Mouse (Mus musculus): ENCODE results near the gene Lrrtm3. TPM values are rescaled to one million over a fixed set of nuclear protein-coding genes. Genes with fewer than 3 reads are reported as not detected.

Lrrtm3 gene
- polyA plus RNA-seq, 1 experiment, result not detected

GRCm38 (mm10) chr10:63972300-63972699 lies 117.8 kb downstream of the Lrrtm3 start:
- no peak overlapping the region for H3K4me3 ChIP-seq (ENCODE audit: insufficient read depth, low read depth, low read length)
- TF ChIP-seq CTCF (conservative IDR thresholded peaks at IDR 0.05; ENCODE audit: insufficient read depth, insufficient read length, low read depth, low read length), result no peak
- no peak for TF ChIP-seq POLR2A (IDR thresholded peaks at IDR 0.05; ENCODE audit: low read depth, low read length)
- no peaks in the 10 kb centered on the region for H3K36me3 ChIP-seq (ENCODE audit: control insufficient read depth, insufficient read depth, low read length)
- no peak for DNase-seq
- H3K27me3 ChIP-seq (replicated peaks; ENCODE audit: control insufficient read depth, insufficient read depth, low read length), result no peaks in the 10 kb centered on the region
- H3K4me1 ChIP-seq (ENCODE audit: control insufficient read depth, insufficient read depth, low read length), result no peaks in the 10 kb centered on the region
- no peak overlapping the region for H3K27ac ChIP-seq (ENCODE audit: insufficient read depth, low read depth, low read length)
- 93% methylated on average over 2 of the region's 2 CpGs for WGBS

GRCm38 (mm10) chr10:63954308-63954930 lies 135.7 kb downstream of the Lrrtm3 start:
- Histone ChIP-seq H3K4me3 (ENCODE audit: insufficient read depth, low read depth, low read length) (no peak overlapping the region), H3K4me1 (ENCODE audit: control insufficient read depth, insufficient read depth, low read length) (no peaks in the 10 kb centered on the region), H3K36me3 (ENCODE audit: control insufficient read depth, insufficient read depth, low read length) (no peaks in the 10 kb centered on the region), H3K27ac (ENCODE audit: insufficient read depth, low read depth, low read length) (no peak overlapping the region), H3K27me3 (replicated peaks; ENCODE audit: control insufficient read depth, insufficient read depth, low read length) (no peaks in the 10 kb centered on the region)
- DNase-seq, result peak; percentile 1
- TF ChIP-seq CTCF (conservative IDR thresholded peaks at IDR 0.05; ENCODE audit: insufficient read depth, insufficient read length, low read depth, low read length), result no peak
- no peak for TF ChIP-seq POLR2A (IDR thresholded peaks at IDR 0.05; ENCODE audit: low read depth, low read length)
- WGBS, result 23% methylated on average over 6 of the region's 7 CpGs

GRCm38 (mm10) chr10:63951481-63951880 lies 138.6 kb downstream of the Lrrtm3 start:
- DNase-seq, result no peak
- no peaks in the 10 kb centered on the region for H3K4me1 ChIP-seq (ENCODE audit: control insufficient read depth, insufficient read depth, low read length)
- H3K36me3 ChIP-seq (ENCODE audit: control insufficient read depth, insufficient read depth, low read length), result no peaks in the 10 kb centered on the region
- no peak overlapping the region for H3K4me3 ChIP-seq (ENCODE audit: insufficient read depth, low read depth, low read length)
- no peak for TF ChIP-seq POLR2A (IDR thresholded peaks at IDR 0.05; ENCODE audit: low read depth, low read length)
- TF ChIP-seq CTCF (conservative IDR thresholded peaks at IDR 0.05; ENCODE audit: insufficient read depth, insufficient read length, low read depth, low read length), result no peak
- no peak overlapping the region for H3K27ac ChIP-seq (ENCODE audit: insufficient read depth, low read depth, low read length)
- H3K27me3 ChIP-seq (replicated peaks; ENCODE audit: control insufficient read depth, insufficient read depth, low read length), result no peaks in the 10 kb centered on the region
- WGBS, result 81% methylated on average over 1 of the region's 1 CpGs

GRCm38 (mm10) chr10:63950867-63951266 lies 139.2 kb downstream of the Lrrtm3 start:
- Histone ChIP-seq H3K4me3 (ENCODE audit: insufficient read depth, low read depth, low read length) (no peak overlapping the region), H3K36me3 (ENCODE audit: control insufficient read depth, insufficient read depth, low read length) (no peaks in the 10 kb centered on the region), H3K27me3 (replicated peaks; ENCODE audit: control insufficient read depth, insufficient read depth, low read length) (no peaks in the 10 kb centered on the region), H3K27ac (ENCODE audit: insufficient read depth, low read depth, low read length) (no peak overlapping the region), H3K4me1 (ENCODE audit: control insufficient read depth, insufficient read depth, low read length) (no peaks in the 10 kb centered on the region)
- peak; percentile 47 for DNase-seq
- WGBS, result 25% methylated on average over 8 of the region's 8 CpGs
- no peak for TF ChIP-seq CTCF (conservative IDR thresholded peaks at IDR 0.05; ENCODE audit: insufficient read depth, insufficient read length, low read depth, low read length)
- TF ChIP-seq POLR2A (IDR thresholded peaks at IDR 0.05; ENCODE audit: low read depth, low read length), result no peak

GRCm38 (mm10) chr10:63947266-63947665 lies 142.8 kb downstream of the Lrrtm3 start:
- no peak overlapping the region for H3K4me3 ChIP-seq (ENCODE audit: insufficient read depth, low read depth, low read length)
- no peak overlapping the region for H3K27ac ChIP-seq (ENCODE audit: insufficient read depth, low read depth, low read length)
- H3K4me1 ChIP-seq (ENCODE audit: control insufficient read depth, insufficient read depth, low read length), result no peaks in the 10 kb centered on the region
- WGBS, result 85% methylated on average over 4 of the region's 4 CpGs
- TF ChIP-seq CTCF (conservative IDR thresholded peaks at IDR 0.05; ENCODE audit: insufficient read depth, insufficient read length, low read depth, low read length), result no peak
- TF ChIP-seq POLR2A (IDR thresholded peaks at IDR 0.05; ENCODE audit: low read depth, low read length), result no peak
- no peaks in the 10 kb centered on the region for H3K36me3 ChIP-seq (ENCODE audit: control insufficient read depth, insufficient read depth, low read length)
- no peak for DNase-seq
- H3K27me3 ChIP-seq (replicated peaks; ENCODE audit: control insufficient read depth, insufficient read depth, low read length), result no peaks in the 10 kb centered on the region

- no peaks in the 10 kb centered on the region for H3K4me1 ChIP-seq (ENCODE audit: control insufficient read depth, insufficient read depth, low read length)
- no peaks in the 10 kb centered on the region for H3K27me3 ChIP-seq (replicated peaks; ENCODE audit: control insufficient read depth, insufficient read depth, low read length)
- WGBS, result 83% methylated on average over 3 of the region's 3 CpGs
- no peak overlapping the region for H3K4me3 ChIP-seq (ENCODE audit: insufficient read depth, low read depth, low read length)
- TF ChIP-seq CTCF (conservative IDR thresholded peaks at IDR 0.05; ENCODE audit: insufficient read depth, insufficient read length, low read depth, low read length) (no peak), POLR2A (IDR thresholded peaks at IDR 0.05; ENCODE audit: low read depth, low read length) (no peak)
- no peak for DNase-seq
- no peaks in the 10 kb centered on the region for H3K36me3 ChIP-seq (ENCODE audit: control insufficient read depth, insufficient read depth, low read length)
- no peak overlapping the region for H3K27ac ChIP-seq (ENCODE audit: insufficient read depth, low read depth, low read length)
Measured at GRCm38 (mm10) chr10:63945534-63945933, 144.5 kb downstream of the Lrrtm3 start.

GRCm38 (mm10) chr10:63933946-63934345 lies 156.1 kb downstream of the Lrrtm3 start:
- 69% methylated on average over 5 of the region's 5 CpGs for WGBS
- H3K27me3 ChIP-seq (replicated peaks; ENCODE audit: control insufficient read depth, insufficient read depth, low read length), result no peaks in the 10 kb centered on the region
- H3K36me3 ChIP-seq (ENCODE audit: control insufficient read depth, insufficient read depth, low read length), result no peaks in the 10 kb centered on the region
- no peak overlapping the region for H3K27ac ChIP-seq (ENCODE audit: insufficient read depth, low read depth, low read length)
- H3K4me3 ChIP-seq (ENCODE audit: insufficient read depth, low read depth, low read length), result no peak overlapping the region
- no peaks in the 10 kb centered on the region for H3K4me1 ChIP-seq (ENCODE audit: control insufficient read depth, insufficient read depth, low read length)
- no peak for DNase-seq
- no peak for TF ChIP-seq POLR2A (IDR thresholded peaks at IDR 0.05; ENCODE audit: low read depth, low read length)
- TF ChIP-seq CTCF (conservative IDR thresholded peaks at IDR 0.05; ENCODE audit: insufficient read depth, insufficient read length, low read depth, low read length), result no peak
